Mouse (Mus musculus) heart, embryonic 12.5 days (tissue): ENCODE measurements around the gene Snta1. TPM values are rescaled to one million over a fixed set of nuclear protein-coding genes. Genes with fewer than 3 reads are reported as not detected.
A peak's percentile ranks its signal among the peaks of the same experiment; 100 is the strongest.

Source experiments
- ATAC-seq: fragments of 200-750 bp; cut with Nextera tagmentation; 2 replicates; pipeline ENCODE4 v1.8.0; 2017; ENCODE audit warnings: moderate TSS enrichment, moderate library complexity; ENCODE audit not compliant: insufficient number of reproducible peaks, low FRiP score
- H3K27ac ChIP-seq: fragments of 300-500 bp; sonication (generic); 2 replicates; pipeline ENCODE4 v1.5.1; 2016; ENCODE audit warnings: mild to moderate bottlenecking, moderate library complexity; ENCODE audit not compliant: poor library complexity, severe bottlenecking
- H3K27me3 ChIP-seq: fragments of 300-500 bp; sonication (generic); replicated peaks from 2 replicates; pipeline ENCODE4 v1.6.1; 2016; ENCODE audit warnings: mild to moderate bottlenecking, moderate library complexity
- H3K36me3 ChIP-seq: fragments of 300-500 bp; sonication (generic); 2 replicates; pipeline ENCODE4 v1.6.1; 2016; ENCODE audit warnings: mild to moderate bottlenecking, moderate library complexity
- H3K4me1 ChIP-seq: fragments of 300-500 bp; sonication (generic); replicated peaks from 2 replicates; pipeline ENCODE4 v1.6.1; 2016; ENCODE audit warnings: mild to moderate bottlenecking
- H3K4me2 ChIP-seq: fragments of 300-500 bp; sonication (generic); 2 replicates; pipeline ENCODE4 v1.6.1; 2016; ENCODE audit warnings: mild to moderate bottlenecking, moderate library complexity
- H3K4me3 ChIP-seq: fragments of 300-500 bp; sonication (generic); 2 replicates; pipeline ENCODE4 v1.5.1; 2016; ENCODE audit warnings: mild to moderate bottlenecking
- H3K9ac ChIP-seq: fragments of 300-500 bp; sonication (generic); 2 replicates; pipeline ENCODE4 v1.6.1; 2016; ENCODE audit warnings: mild to moderate bottlenecking, moderate library complexity
- H3K9me3 ChIP-seq: fragments of 300-500 bp; sonication (generic); replicated peaks from 2 replicates; pipeline ENCODE4 v1.6.1; 2016; ENCODE audit warnings: mild to moderate bottlenecking, moderate library complexity
- WGBS: fragments of 180-500 bp; shearing (Covaris S2); methylation state at CpG from one replicate; pipeline ENCODE4 v1.1.7; 2016; 5-methylcytosine and 5-hydroxymethylcytosine counted together
- polyA plus RNA-seq: library from polyadenylated mRNA; unstranded; fragments of >200 nt; fragmentation: Nextera tagmentation; extraction: Ambion mirVana; gene quantifications from 2 replicates; pipeline ENCODE4 v1.2.1, GENCODE M21; 2016

Gene Snta1
- polyA plus RNA-seq, 1 experiment from 2014 or later = 51.6 TPM

DNA sequence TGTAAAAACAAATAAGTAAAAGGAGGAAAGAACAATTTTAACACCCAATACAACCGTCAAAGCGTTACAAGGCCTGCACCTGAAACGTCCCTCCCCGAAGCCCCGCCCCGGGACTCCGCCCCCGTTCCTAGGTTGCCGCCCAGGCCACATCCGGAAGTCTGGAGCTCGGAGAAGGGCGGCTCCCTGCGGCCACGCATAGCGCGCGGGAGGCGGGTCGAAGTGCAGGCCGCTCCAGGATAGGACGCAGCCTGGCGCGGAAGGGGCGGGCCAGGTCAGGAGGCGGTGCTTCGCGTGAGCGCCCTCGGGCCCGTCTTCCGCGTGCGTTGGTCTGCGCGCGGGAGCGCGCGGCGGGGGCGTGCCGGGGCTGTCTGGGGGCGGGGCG, 28.2 kb upstream of the Snta1 start:
- Histone ChIP-seq H3K27ac (peak overlapping the region; percentile 97; the same call in 1 of the 2 replicates), H3K27me3 (no peaks in the 10 kb centered on the region), H3K4me1 (peaks cover 39% of the 10 kb centered on the region), H3K9me3 (no peaks in the 10 kb centered on the region), H3K36me3 (no peaks in the 10 kb centered on the region), H3K4me2 (peak overlapping the region; percentile 56), H3K4me3 (peak overlapping the region; percentile 89), H3K9ac (peak overlapping the region; percentile 99)
- WGBS = under 1% methylated on average over 44 of the region's 44 CpGs
- peak; percentile 99 for ATAC-seq

DNA sequence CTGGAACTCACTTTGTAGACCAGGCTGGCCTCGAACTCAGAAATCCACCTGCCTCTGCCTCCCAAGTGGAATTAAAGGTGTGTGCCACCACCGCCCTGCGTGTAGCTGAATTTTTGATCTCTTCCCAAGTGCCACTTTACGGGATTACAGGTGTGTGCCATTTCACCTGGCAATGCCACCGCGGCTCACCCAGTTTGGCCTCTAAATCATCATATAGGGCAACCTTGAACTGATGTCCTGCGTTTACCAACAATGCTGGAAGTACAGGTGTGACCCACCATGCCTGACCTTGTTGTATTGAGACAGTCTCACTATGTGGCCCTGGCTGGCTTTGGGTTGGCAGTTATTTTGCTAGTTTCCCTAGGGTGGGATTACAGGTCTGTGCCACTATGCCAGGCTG, 26.8 kb upstream of the Snta1 start:
- 0 out of 2 replicates have a peak, but pooled peaks cover 3% of the 10 kb centered on the region for H3K27me3 ChIP-seq
- H3K27ac ChIP-seq = no peak overlapping the region
- WGBS = 87% methylated on average over 7 of the region's 7 CpGs
- H3K9ac ChIP-seq = no peak overlapping the region
- no peak for ATAC-seq
- H3K9me3 ChIP-seq = no peaks in the 10 kb centered on the region
- peaks cover 30% of the 10 kb centered on the region for H3K4me1 ChIP-seq
- H3K36me3 ChIP-seq = no peaks in the 10 kb centered on the region
- H3K4me2 ChIP-seq = no peak overlapping the region
- no peak overlapping the region for H3K4me3 ChIP-seq

DNA sequence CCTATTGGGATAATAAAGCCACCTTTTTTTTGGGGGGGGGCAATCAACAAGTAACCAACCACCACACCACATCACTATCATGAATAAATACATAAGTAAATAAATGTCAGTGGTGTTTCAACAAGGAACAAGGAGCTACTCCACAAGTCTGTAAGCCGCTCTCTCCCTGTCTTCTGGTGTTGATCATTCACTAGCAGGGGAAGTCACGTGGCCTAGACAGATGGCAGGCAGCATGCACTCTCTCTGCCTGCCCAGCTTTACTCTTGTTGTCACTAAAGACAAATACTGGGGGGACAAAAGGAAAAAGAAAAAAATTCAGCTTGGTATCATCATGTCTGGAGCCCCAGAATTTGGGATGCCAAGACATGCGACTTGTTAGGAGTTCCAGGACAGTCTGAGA, 25.5 kb upstream of the Snta1 start:
- no peak for ATAC-seq
- peaks cover 18% of the 10 kb centered on the region for H3K4me1 ChIP-seq
- H3K27ac ChIP-seq = no peak overlapping the region
- H3K27me3 ChIP-seq = peaks cover 13% of the 10 kb centered on the region; the same call in 1 of the 2 replicates
- no peak overlapping the region for H3K9ac ChIP-seq
- 69% methylated on average over 3 of the region's 3 CpGs for WGBS
- H3K4me2 ChIP-seq = no peak overlapping the region
- no peaks in the 10 kb centered on the region for H3K36me3 ChIP-seq
- H3K9me3 ChIP-seq = no peaks in the 10 kb centered on the region
- H3K4me3 ChIP-seq = no peak overlapping the region

DNA sequence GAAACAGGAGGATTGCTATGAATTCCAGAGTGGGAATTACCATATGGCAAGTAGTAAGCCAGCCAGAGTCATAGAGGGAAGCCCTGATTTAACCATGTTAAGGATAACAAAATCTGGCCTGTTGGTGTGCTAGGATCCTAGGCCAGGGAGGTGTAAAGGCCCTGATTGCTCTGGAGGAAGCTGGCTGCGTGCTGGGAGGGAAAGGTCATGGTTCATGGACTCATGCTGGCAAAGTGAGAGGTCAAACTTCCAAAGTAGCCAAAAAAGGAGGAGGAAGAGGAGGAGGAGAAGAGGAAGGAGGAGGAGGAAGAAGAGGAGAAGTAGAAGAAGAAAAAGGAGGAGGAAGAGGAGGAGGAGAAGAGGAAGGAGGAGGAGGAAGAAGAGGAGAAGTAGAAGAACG, 24.8 kb upstream of the Snta1 start:
- H3K27me3 ChIP-seq = peaks cover 18% of the 10 kb centered on the region
- WGBS = 66% methylated on average over 2 of the region's 2 CpGs
- no peaks in the 10 kb centered on the region for H3K36me3 ChIP-seq
- ATAC-seq = no peak
- H3K9me3 ChIP-seq = no peaks in the 10 kb centered on the region
- no peak overlapping the region for H3K27ac ChIP-seq
- no peak overlapping the region for H3K4me2 ChIP-seq
- no peak overlapping the region for H3K4me3 ChIP-seq
- peaks cover 17% of the 10 kb centered on the region for H3K4me1 ChIP-seq
- H3K9ac ChIP-seq = no peak overlapping the region

DNA sequence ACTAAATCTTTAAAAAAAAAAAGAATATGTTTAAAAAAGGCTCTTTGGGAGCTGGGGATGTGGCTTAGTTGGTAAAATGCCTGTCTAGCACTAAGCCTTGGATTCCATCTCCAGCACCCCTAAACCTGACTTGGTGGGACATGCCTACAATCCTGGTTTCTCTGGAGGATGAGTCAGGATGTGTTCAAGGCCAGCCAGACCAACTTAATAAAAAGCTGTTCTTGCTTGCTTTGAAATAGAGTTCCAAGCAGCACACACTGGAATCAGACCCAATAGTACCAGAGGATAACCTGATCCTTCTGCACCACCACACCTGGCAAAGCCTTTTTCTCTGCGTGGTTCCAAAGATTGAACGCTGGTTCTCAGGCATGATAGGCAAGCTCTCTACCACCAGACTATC, 22.7 kb upstream of the Snta1 start:
- whole genome bisulfite sequencing = 88% methylated on average over 2 of the region's 2 CpGs
- no peak for ATAC-seq
- no peaks in the 10 kb centered on the region for H3K36me3 ChIP-seq

DNA sequence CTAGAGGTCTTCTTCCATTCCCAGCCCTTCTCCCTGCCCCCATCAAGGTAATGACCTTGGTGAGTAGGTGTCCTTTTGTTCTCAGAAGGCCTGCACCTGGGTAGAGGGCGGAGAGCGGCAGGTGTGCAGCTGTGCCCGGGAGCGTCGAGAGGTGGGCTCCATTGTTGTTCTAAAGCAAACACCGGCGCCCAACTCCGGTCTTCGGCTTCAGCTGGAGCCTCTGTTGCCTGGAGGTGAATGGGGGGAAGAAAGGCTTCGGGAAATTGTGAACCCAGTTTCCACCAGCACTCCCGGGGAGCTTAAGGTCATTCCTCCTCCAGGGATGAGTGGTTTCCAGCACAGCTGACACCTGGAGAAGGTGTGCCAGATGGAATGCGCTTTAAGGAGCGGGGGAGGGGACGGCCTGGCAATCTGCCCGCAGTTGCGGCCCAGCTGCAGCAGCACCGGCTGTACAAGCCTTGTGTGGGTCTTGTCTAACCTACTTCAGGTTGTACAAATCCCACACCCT, 20.0 kb upstream of the Snta1 start:
- 0 out of 2 replicates have a peak, but pooled peaks cover 3% of the 10 kb centered on the region for H3K9me3 ChIP-seq
- no peaks in the 10 kb centered on the region for H3K36me3 ChIP-seq
- ATAC-seq = no peak
- H3K27me3 ChIP-seq = peaks cover 21% of the 10 kb centered on the region
- H3K4me1 ChIP-seq = peaks cover 15% of the 10 kb centered on the region
- H3K4me2 ChIP-seq = peak overlapping the region; percentile 51
- 23% methylated on average over 17 of the region's 17 CpGs for WGBS
- 0 out of 2 replicates have a peak overlapping the region, but pooled peaks have one; percentile 16 for H3K9ac ChIP-seq
- H3K27ac ChIP-seq = no peak overlapping the region
- H3K4me3 ChIP-seq = peak overlapping the region; percentile 18; the same call in 1 of the 2 replicates

More for the DNA sequence above, 22.7 kb upstream of the Snta1 start:
- H3K27me3 ChIP-seq = peaks cover 21% of the 10 kb centered on the region
- no peak overlapping the region for H3K9ac ChIP-seq
- H3K4me3 ChIP-seq = no peak overlapping the region
- peaks cover 21% of the 10 kb centered on the region for H3K4me1 ChIP-seq
- H3K9me3 ChIP-seq = 0 out of 2 replicates have a peak, but pooled peaks cover 2% of the 10 kb centered on the region
- no peak overlapping the region for H3K27ac ChIP-seq
- no peak overlapping the region for H3K4me2 ChIP-seq

DNA sequence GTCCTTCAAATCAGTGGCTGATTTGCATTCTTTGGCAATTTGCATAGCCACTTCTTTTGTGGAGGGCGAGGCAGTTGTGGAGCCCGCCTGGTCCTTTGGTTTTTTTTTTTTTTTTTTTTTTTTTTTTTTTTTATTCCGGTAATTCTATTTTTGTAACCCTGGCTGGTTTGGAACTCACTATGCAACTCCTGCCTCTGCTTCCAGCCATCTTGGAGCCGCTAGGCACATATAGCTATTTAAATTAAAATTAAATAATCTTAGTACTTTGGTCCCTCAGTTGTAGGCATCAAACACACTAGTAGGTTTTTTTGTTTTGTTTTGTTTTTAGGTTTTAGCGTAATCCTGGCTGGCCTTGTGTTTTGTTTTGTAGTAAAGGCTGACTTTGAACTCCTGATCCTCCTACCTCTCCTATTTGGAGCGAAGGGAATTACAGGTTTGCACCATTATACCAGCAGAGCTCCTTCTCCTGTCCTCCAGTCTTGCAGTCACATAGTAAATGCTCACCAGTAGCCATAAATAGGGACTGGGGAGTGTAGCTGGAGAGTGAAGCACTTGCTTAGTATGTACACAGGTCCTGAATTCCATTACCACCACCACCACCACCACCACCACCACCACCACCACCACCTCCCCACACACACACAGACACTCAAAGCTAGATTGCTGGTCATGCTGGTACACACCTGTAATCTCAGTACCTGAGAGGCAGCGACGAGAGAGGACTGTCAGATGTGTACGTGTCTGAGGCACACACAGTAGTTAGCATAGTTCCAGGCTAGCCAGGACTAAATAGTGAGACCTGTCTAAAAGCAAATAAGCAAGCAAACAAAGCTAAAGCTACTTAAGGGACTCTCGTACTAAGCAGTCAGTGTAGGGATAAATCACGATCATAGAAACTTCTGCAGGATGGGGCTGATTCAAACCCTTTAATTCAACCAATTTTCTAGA, 19.3 kb upstream of the Snta1 start:
- peaks cover 15% of the 10 kb centered on the region for H3K4me1 ChIP-seq
- 0 out of 2 replicates have a peak, but pooled peaks cover 3% of the 10 kb centered on the region for H3K9me3 ChIP-seq
- H3K4me2 ChIP-seq = peak overlapping the region; percentile 78
- H3K36me3 ChIP-seq = no peaks in the 10 kb centered on the region
- peak overlapping the region; percentile 52 for H3K4me3 ChIP-seq
- WGBS = 42% methylated on average over 11 of the region's 11 CpGs
- H3K27ac ChIP-seq = 0 out of 2 replicates have a peak overlapping the region, but pooled peaks have one; percentile 63
- peak overlapping the region; percentile 81 for H3K9ac ChIP-seq
- ATAC-seq = no peak
- peaks cover 21% of the 10 kb centered on the region for H3K27me3 ChIP-seq

DNA sequence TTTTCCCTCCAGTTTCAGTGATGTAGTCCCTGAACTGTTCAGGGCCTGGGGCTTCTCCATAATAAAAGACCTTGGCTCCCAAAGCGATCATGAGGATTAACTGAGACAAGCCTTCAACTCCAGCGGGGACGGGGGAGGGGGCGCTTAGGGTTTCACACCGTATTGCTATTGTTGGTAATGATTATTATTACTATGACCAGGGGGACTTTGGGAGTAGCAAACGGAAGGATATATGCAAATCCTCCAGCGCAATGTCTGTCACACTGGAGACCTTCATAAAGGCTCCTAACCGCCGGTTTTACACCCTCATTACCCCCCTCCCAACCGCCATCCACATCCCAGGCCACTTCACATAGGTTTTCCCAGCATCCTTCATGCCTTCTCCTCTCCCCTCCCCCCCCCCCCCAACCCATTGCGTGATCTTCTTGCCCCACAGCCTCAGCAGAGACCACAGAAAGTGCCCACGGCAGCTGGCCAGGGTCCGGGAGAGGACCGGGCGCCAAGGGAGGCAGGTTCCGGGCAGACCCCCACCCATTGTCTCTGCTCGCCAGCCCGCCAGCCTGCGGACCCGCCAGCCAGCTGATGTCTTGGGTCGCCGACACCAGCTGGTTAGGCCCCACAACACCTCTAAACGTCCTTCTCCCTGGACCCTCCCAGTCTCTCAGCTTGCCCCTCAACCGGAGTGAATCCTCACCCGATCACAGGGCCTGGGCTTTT, 18.4 kb upstream of the Snta1 start:
- WGBS = 4% methylated on average over 24 of the region's 25 CpGs
- peak overlapping the region; percentile 63; the same call in 1 of the 2 replicates for H3K27ac ChIP-seq
- ATAC-seq = peak; percentile 59

DNA sequence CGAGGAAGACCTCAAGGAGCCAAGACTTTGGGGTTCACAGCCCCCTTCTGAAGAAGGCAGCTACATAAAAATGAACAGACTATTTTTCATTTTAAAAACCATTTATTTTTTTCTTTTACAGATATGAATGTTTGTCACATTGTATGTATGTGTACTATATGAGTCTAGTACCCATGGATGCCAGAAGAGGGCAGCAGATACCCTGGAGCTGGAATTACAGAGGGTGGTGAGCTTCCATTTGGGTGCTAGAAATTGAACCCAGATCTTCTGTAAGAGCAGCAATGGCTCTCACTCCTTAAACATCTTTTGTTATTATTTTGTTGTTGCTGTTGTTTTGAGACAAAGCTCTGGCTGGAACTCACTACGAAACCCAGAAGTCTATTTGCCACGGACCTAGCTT, 17.6 kb upstream of the Snta1 start:
- 84% methylated on average over 3 of the region's 3 CpGs for WGBS
- Histone ChIP-seq H3K36me3 (no peaks in the 10 kb centered on the region), H3K27ac (no peak overlapping the region), H3K4me3 (no peak overlapping the region), H3K27me3 (peaks cover 21% of the 10 kb centered on the region), H3K9ac (no peak overlapping the region), H3K4me1 (peaks cover 15% of the 10 kb centered on the region), H3K9me3 (0 out of 2 replicates have a peak, but pooled peaks cover 3% of the 10 kb centered on the region), H3K4me2 (no peak overlapping the region)
- ATAC-seq = no peak

More for the DNA sequence above, 18.4 kb upstream of the Snta1 start:
- peak overlapping the region; percentile 78 for H3K4me2 ChIP-seq
- peak overlapping the region; percentile 81 for H3K9ac ChIP-seq
- H3K36me3 ChIP-seq = no peaks in the 10 kb centered on the region
- peak overlapping the region; percentile 52 for H3K4me3 ChIP-seq
- H3K9me3 ChIP-seq = 0 out of 2 replicates have a peak, but pooled peaks cover 3% of the 10 kb centered on the region
- H3K4me1 ChIP-seq = peaks cover 15% of the 10 kb centered on the region
- H3K27me3 ChIP-seq = peaks cover 21% of the 10 kb centered on the region

DNA sequence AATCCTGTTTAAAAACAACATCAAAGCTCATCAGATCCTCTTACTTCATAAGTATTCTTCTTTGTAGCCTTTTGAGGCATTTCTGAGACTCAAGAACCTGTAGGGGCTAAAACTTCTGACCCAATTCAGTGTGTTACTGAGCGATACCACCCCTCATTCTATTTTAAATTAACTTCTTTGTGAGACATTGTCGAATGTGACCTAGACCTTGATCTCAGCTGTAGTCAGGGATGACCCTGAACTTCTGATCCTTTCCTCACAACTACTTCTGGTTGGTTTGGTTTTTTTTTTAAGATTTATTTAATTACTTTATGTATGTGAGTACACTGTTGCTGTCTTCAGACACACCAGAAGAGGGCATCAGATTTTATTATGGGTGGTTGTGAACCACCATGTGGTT, 15.6 kb upstream of the Snta1 start:
- Histone ChIP-seq H3K4me3 (no peak overlapping the region), H3K9ac (no peak overlapping the region), H3K4me1 (peaks cover 15% of the 10 kb centered on the region), H3K27me3 (peaks cover 10% of the 10 kb centered on the region), H3K36me3 (no peaks in the 10 kb centered on the region), H3K27ac (no peak overlapping the region), H3K4me2 (no peak overlapping the region), H3K9me3 (0 out of 2 replicates have a peak, but pooled peaks cover 3% of the 10 kb centered on the region)
- no peak for ATAC-seq
- 85% methylated on average over 2 of the region's 2 CpGs for WGBS
